Mouse (Mus musculus) testis, postnatal 10 days (tissue): ENCODE measurements around the gene Ctsk.
"Not testable (repeated sequence)": the region's sequence is repeated elsewhere in the genome, so short reads cannot be mapped to it uniquely, and the experiment has no call there.

ENCODE experiments used
- DNase-seq: peaks from one replicate; pipeline ENCODE4 v3.0.0; 2021; ENCODE audit warnings: low spot score

The Ctsk gene

DNA sequence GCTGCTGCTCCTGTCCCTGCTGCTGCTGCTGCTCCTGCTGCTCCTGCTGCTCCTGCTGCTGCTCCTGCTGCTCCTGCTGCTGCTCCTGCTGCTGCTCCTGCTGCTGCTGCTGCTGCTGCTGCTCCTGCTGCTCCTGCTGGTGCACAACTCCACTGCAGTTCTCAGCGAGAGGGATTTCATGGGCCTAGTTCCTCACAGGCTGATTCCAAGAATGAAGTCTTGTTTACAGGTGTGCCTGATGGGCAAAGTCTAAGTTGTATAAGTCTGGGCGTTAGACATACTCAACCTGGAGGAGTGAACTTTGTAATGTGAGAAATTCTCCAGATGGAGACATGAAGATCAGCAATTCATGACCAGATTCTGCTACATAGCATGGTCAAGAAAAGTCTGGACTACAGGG, 25.6 kb downstream of the Ctsk start:
- no peak for DNase-seq

GRCm38 (mm10) chr3:95526111-95526510, 27.1 kb downstream of the Ctsk start:
- no peak for DNase-seq

DNA sequence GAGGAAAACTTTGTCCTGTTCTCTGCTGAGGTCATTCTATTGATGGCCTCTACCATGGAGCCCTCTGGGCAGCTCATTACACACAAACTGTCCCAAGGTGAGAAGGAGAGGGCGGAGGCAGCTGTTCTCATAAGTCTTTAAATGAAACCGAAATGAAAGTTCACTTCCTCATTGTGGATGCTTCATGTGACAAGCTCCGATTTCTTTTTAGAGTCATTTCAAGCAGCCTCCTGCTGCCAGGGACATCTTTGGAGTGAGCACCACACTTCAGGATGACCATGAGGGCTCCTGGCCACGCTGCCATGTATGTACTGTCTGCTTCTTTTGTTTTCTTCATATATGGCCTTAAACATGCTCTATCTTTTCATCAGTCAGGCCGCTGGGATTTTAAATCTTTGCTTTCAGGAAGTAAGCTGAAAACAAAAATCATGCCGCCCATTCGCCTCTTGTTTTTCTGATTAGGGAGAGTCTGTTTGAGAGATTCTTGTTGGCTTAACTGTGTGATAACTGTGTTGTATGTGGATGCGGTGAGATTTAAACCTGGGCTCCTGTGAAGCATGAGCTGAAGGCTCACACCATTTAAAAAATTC, 27.7 kb downstream of the Ctsk start, which contains the start of gene Ctss:
Ctss (plus strand) TSS at position 165 of the 590 bp plus-strand sequence.
- no peak for DNase-seq

DNA sequence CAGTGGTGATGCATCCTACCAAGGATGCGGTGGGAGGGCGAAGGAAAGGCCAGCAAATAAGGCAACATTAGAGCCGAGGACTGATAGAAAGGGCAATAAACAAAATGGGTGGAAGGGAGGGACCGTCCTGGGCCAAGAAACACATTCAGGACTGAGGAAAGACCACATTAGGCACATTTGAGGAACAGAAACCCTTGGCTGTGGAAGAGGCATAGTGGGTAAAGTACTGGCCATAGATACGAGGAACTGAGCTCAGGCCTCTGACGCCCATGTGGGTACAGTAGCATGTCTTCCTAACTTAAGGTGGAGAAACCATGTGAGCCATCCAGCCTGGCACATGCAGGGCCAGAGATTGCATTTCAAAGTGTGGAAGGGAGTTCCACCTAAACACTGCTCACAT, 30.8 kb downstream of the Ctsk start:
- DNase-seq = no peak

DNA sequence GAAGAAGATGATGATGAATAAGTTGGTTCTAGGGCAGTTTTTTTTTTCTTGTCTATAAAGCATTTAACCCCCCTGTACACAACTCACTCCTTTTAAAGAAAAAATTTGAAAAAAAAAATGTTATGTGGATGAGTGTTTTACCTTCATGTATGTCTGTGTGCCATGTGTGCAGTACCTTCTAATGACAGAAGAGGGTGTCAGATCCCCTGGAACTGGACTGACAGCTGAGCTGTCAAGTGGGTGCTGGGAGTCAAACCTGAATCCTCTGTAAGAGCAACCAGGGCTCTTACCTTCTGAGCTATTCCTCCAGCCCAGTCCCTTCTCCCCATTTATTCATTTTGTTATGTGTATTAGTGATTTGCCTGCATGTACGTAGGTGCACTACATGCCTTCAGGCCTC, 32.0 kb downstream of the Ctsk start:
- no peak for DNase-seq

GRCm38 (mm10) chr3:95533364-95533763, 34.3 kb downstream of the Ctsk start:
- DNase-seq = no peak

GRCm38 (mm10) chr3:95534927-95535326, 35.9 kb downstream of the Ctsk start:
- no peak for DNase-seq

DNA sequence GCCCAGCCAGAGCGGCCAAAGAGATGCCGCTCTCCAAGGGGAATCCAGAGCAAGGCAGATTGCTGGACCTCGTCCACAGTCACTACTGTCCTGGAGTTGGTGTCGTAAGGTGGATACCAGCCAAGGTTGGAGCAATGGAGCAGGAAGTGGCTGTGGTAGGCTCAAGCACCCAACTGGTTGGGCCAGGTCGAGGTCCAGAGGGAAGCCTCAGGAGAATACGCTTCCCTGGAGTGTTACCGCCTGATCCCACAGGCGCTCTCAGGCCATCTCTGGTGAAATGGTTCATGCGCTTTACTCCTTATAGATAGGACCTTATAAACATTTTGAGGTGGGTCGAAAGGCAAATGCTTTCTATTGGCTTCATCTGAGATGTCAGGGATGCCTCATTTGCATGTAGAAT, 39.9 kb downstream of the Ctsk start:
- no peak for DNase-seq

DNA sequence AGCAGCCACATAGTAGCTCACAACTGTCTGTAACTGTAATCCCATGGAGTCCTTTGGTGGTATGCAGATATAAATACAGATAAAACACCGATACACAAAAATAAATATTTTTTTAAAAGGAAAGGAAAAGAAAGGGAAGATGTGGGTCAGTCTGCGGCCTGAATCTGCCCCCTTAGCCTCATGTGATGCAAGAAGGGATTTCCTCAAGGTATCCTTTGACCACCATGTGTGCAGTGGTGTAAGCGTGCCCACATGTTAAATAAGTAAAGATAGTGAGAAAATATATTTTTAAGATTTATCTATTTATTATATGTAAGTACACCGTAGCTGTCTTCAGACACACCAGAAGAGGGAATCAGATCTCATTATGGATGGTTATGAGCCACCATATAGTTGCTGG, 40.8 kb downstream of the Ctsk start:
- no peak for DNase-seq

DNA sequence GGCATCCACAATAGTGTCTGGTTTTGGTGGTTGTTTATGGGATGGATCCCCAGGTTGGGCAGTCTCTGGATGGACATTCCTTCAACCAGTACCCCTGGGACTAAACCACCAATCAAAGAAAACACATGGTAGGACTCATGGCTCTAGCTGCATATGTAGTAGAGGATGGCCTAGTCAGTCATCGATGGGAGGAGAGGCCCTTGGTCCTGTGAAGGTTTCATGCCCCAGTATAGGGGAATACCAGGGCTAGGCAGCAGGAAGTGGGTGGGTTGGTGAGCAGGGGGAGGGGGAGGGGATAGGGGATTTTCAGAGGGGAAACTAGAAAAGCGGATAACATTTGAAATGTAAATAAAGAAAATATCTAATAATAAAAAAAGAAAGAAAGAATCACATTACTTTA, 42.1 kb downstream of the Ctsk start:
- DNase-seq = not testable (repeated sequence)

DNA sequence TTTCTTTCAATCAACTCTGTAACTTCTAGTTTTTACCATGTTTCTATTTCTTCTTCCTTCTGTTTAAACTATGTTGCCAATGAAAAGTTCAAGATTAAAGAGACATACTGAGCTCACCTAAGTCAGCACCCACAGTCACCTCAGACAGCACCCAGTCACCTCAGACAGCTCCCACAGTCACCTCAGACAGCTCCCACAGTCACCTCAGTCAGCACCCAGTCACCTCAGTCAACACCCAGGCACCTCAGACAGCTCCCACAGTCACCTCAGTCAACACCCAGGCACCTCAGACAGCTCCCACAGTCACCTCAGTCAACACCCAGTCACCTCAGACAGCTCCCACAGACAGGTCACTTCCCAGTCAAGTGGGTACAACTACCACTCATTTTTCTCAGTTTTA, 43.1 kb downstream of the Ctsk start:
- no peak for DNase-seq

DNA sequence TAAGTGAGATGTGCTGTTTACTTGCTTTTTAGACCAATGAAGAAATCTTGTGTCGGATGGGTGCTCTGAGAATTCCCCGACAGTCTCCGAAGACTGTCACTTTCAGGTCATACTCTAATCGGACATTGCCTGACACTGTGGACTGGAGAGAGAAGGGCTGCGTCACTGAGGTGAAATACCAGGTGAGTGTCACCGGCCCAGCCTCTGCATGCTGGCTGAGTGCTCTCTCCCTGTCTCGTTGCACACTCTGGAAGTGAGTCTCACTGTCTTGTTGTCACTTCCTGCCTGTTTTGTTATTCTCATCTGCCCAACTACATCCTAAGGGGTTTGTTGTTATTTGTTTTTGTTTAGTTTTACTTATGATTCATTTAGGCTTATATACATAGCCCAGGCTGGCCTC, 43.9 kb downstream of the Ctsk start:
- no peak for DNase-seq

- no peak for DNase-seq
Observed at GRCm38 (mm10) chr3:95550176-95550575, 51.1 kb downstream of the Ctsk start.

DNA sequence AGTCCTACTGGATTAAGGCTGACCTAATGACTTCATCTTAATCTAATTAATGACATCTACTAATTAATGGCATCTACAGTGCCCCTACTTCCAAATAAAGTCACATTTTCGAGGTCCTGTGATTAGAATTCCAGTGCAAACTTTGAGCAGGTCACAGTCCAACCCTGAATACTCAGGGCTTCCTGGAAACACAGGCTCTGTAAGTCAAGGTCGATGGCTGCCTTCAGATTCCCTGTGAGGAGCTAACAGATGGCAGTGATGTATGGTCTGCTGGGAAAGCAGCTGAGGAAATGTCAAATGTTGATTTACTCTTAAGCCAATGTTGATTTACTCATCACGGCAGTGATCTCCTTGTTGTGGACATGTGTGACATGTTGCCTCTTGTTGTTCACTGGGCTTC, 54.9 kb downstream of the Ctsk start:
- DNase-seq = no peak
